Mouse (Mus musculus): ENCODE results near the gene Gm2075. TPM values are rescaled to one million over a fixed set of nuclear protein-coding genes. Genes with fewer than 3 reads are reported as not detected.

Gm2075 gene
- not detected in 2 replicates for total RNA-seq (2023)

GRCm38 (mm10) chr12:88011548-88011947 lies at the start of gene Gm2075:
Gene Gm2075, plus strand, starts transcription at chr12:88011848.

GRCm38 (mm10) chr12:88018671-88019070 lies 7.0 kb downstream of the Gm2075 start, which contains the start of gene Gm6803:
Gene Gm6803, minus strand, starts transcription at chr12:88018771.

GRCm38 (mm10) chr12:88026704-88027103 lies 15.1 kb downstream of the Gm2075 start, which contains the start of gene Gm2056:
Gene Gm2056, plus strand, starts transcription at chr12:88027004.

Other genes starting within 250 kb of the Gm2075 start
- gene Gm21319, start 236.1 kb upstream of the Gm2075 start, total RNA-seq (2023) = not detected in 2 replicates
- not detected in 2 replicates for gene Gm21936, start 216.3 kb upstream of the Gm2075 start, total RNA-seq (2023)
- gene BB287469, start 195.3 kb upstream of the Gm2075 start, total RNA-seq (2023) = not detected in 2 replicates
- gene Gm2001, start 169.5 kb upstream of the Gm2075 start, total RNA-seq (2023) = not detected in 2 replicates
- gene Gm2016, start 137.8 kb upstream of the Gm2075 start, total RNA-seq (2023) = not detected in 2 replicates
- gene Gm2022, start 116.5 kb upstream of the Gm2075 start, total RNA-seq (2023) = not detected in 2 replicates
- gene Gm2035, start 92.0 kb upstream of the Gm2075 start, total RNA-seq (2023) = not detected in 2 replicates
- gene Gm2042, start 57.8 kb upstream of the Gm2075 start, total RNA-seq (2023) = not detected in 2 replicates
- not detected in 2 replicates for gene Gm6803, start 6.9 kb downstream of the Gm2075 start, total RNA-seq (2023)
- gene Gm2056, start 15.2 kb downstream of the Gm2075 start, total RNA-seq (2023) = not detected in 2 replicates
- gene Gm16368, start 71.8 kb downstream of the Gm2075 start, total RNA-seq (2023) = not detected in 2 replicates
- not detected in 2 replicates for gene Gm10436, start 170.3 kb downstream of the Gm2075 start, total RNA-seq (2023)
- gene Gm8332, start 238.3 kb downstream of the Gm2075 start, total RNA-seq (2023) = not detected in 2 replicates